Mouse (Mus musculus) adrenal gland, postnatal 14 days (tissue): Measurements from ENCODE around the gene Gm17482. TPM values are rescaled to one million over a fixed set of nuclear protein-coding genes. Genes with fewer than 3 reads are reported as not detected.

ENCODE experiments used
- DNase-seq: peaks from one replicate; pipeline ENCODE4 v3.0.0; 2021; ENCODE audit warnings: mixed read lengths
- total RNA-seq: library from RNA; stranded (reverse); gene quantifications from 2 replicates; pipeline ENCODE4 v1.2.3, GENCODE M21; 2021

Gene Gm17482
- total RNA-seq, 1 experiment from 2014 or later, result not detected

- no peak for DNase-seq
Measured at GRCm38 (mm10) chr6:115245500-115246058, 18.4 kb downstream of the Gm17482 start.

GRCm38 (mm10) chr6:115251531-115251985, 24.4 kb downstream of the Gm17482 start:
- peak; percentile 65 for DNase-seq

GRCm38 (mm10) chr6:115252099-115252873, 25.1 kb downstream of the Gm17482 start, which contains the start of gene Timp4:
Gene Timp4 (minus strand): TSS chr6:115252205.
- no peak for DNase-seq

- DNase-seq, result no peak
Measured at GRCm38 (mm10) chr6:115255171-115255570, 28.0 kb downstream of the Gm17482 start.

GRCm38 (mm10) chr6:115260507-115260906, 33.4 kb downstream of the Gm17482 start:
- no peak for DNase-seq

GRCm38 (mm10) chr6:115266791-115267190, 39.6 kb downstream of the Gm17482 start:
- DNase-seq, result no peak

- peak; percentile 84 for DNase-seq
Measured at GRCm38 (mm10) chr6:115267916-115268315, 40.8 kb downstream of the Gm17482 start.

GRCm38 (mm10) chr6:115268551-115269385, 41.6 kb downstream of the Gm17482 start:
- no peak for DNase-seq

GRCm38 (mm10) chr6:115269561-115269960, 42.4 kb downstream of the Gm17482 start:
- no peak for DNase-seq

GRCm38 (mm10) chr6:115270085-115270484, 42.9 kb downstream of the Gm17482 start:
- no peak for DNase-seq

- no peak for DNase-seq
Measured at GRCm38 (mm10) chr6:115271326-115271725, 44.2 kb downstream of the Gm17482 start.

- peak; percentile 82 for DNase-seq
Measured at GRCm38 (mm10) chr6:115271866-115272271, 44.7 kb downstream of the Gm17482 start.

GRCm38 (mm10) chr6:115273346-115273745, 46.2 kb downstream of the Gm17482 start:
- DNase-seq, result no peak

GRCm38 (mm10) chr6:115274705-115275104, 47.6 kb downstream of the Gm17482 start:
- no peak for DNase-seq

- no peak for DNase-seq
Measured at GRCm38 (mm10) chr6:115275116-115275815, 48.1 kb downstream of the Gm17482 start.

- no peak for DNase-seq
Measured at GRCm38 (mm10) chr6:115278086-115278485, 50.9 kb downstream of the Gm17482 start.

GRCm38 (mm10) chr6:115279639-115280038, 52.5 kb downstream of the Gm17482 start:
- no peak for DNase-seq

GRCm38 (mm10) chr6:115284153-115284552, 57.0 kb downstream of the Gm17482 start:
- no peak for DNase-seq

GRCm38 (mm10) chr6:115286441-115286840, 59.3 kb downstream of the Gm17482 start:
- no peak for DNase-seq

- no peak for DNase-seq
Measured at GRCm38 (mm10) chr6:115288223-115288622, 61.1 kb downstream of the Gm17482 start.

- no peak for DNase-seq
Measured at GRCm38 (mm10) chr6:115290561-115290960, 63.4 kb downstream of the Gm17482 start.

- DNase-seq, result no peak
Measured at GRCm38 (mm10) chr6:115291068-115291467, 63.9 kb downstream of the Gm17482 start.
